Mouse (Mus musculus): ENCODE data around the gene Gm7168. TPM values are rescaled to one million over a fixed set of nuclear protein-coding genes. Genes with fewer than 3 reads are reported as not detected.
"Not testable (repeated sequence)": the region's sequence is repeated elsewhere in the genome, so short reads cannot be mapped to it uniquely, and the experiment has no call there.

Gm7168 gene
- total RNA-seq, 2 experiments from 2014 or later: not detected

DNA sequence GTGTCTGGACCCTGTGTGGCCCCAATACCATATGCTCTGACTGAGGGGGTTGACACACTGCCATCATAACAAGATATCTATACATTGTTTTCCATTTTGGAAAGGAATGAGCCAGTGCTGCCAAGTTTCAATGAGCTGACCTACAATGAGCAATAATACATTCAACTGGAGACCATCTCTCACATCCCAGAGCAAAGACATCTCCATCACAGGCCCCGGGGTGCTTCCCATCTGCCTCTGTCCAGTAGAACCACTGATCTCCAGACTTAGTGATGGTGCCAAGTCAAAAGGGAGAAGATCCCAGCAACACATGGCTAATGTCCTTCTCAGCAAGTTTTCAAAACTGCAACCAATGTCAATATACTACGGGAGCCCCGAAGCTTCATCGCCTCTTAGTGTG lies 10.4 kb upstream of the Gm7168 start:
- intact Hi-C loops (cut with DNase I): loop anchor here (5.0 kb wide), 1 partner anchor 85 kb away; no protein-coding TSS in a partner anchor
- no peak for DNase-seq
- H3K27ac ChIP-seq: peak overlapping the region; percentile 79
- no peak for TF ChIP-seq CTCF (IDR thresholded peaks at IDR 0.05)
- no peak overlapping the region for H3K4me3 ChIP-seq

GRCm38 (mm10) chr17:13938652-13939051 lies 9.5 kb upstream of the Gm7168 start:
- H3K27ac ChIP-seq: peak overlapping the region; percentile 79
- TF ChIP-seq CTCF (IDR thresholded peaks at IDR 0.05): no peak
- intact Hi-C loops (cut with DNase I): loop anchor here (5.0 kb wide), 1 partner anchor 86 kb away; no protein-coding TSS in a partner anchor
- no peak overlapping the region for H3K4me3 ChIP-seq
- DNase-seq: peak; percentile 51

DNA sequence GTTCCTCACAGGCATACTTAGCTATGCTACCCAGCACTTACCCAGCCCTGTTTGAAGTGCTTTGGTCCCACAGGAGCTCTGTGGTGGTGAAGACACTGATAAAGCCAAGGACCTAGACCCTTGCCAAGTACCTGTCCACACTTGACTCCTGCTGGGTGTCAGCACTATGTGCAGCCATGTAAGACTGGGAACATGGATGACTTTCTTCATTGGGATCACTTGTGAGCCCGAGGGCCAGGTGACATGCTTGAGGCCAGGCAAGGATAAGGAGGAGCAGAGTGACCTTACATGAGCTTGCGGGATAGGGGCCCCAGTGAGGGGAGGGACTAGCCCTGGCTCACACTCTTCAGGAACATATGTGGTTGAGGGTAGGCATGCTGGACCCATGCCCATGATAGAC lies 8.9 kb upstream of the Gm7168 start:
- H3K4me3 ChIP-seq, DNase-seq: not testable (repeated sequence)
- intact Hi-C loops (cut with DNase I): loop anchor here (5.0 kb wide), 1 partner anchor 87 kb away; no protein-coding TSS in a partner anchor
- H3K27ac ChIP-seq: peak overlapping the region; percentile 79

DNA sequence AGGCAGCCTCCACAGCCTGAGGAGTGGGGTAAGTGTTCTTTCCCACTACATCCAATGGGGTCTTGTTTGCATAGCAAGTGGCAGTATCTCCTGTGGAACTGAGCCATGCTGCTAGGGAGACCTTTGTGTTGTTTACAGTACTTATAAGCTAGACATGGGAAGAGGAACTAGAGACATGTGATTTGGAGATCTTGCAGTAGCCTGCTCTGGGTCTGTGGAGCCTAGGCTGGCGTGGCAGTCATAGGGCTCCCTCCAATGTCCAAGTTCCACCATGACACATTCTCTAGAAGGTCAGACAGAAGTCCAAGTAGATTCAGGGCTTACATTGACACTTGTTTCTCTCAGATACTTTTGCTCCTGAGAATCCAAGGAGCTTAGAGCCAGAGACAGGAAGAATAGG lies 7.7 kb upstream of the Gm7168 start:
- Histone ChIP-seq H3K4me3 (no peak overlapping the region), H3K27ac (peak overlapping the region; percentile 79)
- DNase-seq: no peak
- intact Hi-C loops (cut with DNase I): no loop called here
- peak; percentile 51 for TF ChIP-seq CTCF (IDR thresholded peaks at IDR 0.05)

- DNase-seq; H3K4me3 ChIP-seq; H3K27ac ChIP-seq; intact Hi-C loops (cut with DNase I): not testable (repeated sequence)
Observed at GRCm38 (mm10) chr17:13951570-13951969, 3.4 kb downstream of the Gm7168 start.

GRCm38 (mm10) chr17:13958129-13958528 lies 10.0 kb downstream of the Gm7168 start:
- intact Hi-C loops (cut with DNase I); DNase-seq; H3K27ac ChIP-seq; H3K4me3 ChIP-seq: not testable (repeated sequence)

- not testable (repeated sequence) for DNase-seq, H3K27ac ChIP-seq, H3K4me3 ChIP-seq
- intact Hi-C loops (cut with DNase I): loop anchor here (5.0 kb wide), 1 partner anchor 85 kb away; no protein-coding TSS in a partner anchor
Observed at GRCm38 (mm10) chr17:13962245-13962644, 14.1 kb downstream of the Gm7168 start.

DNA sequence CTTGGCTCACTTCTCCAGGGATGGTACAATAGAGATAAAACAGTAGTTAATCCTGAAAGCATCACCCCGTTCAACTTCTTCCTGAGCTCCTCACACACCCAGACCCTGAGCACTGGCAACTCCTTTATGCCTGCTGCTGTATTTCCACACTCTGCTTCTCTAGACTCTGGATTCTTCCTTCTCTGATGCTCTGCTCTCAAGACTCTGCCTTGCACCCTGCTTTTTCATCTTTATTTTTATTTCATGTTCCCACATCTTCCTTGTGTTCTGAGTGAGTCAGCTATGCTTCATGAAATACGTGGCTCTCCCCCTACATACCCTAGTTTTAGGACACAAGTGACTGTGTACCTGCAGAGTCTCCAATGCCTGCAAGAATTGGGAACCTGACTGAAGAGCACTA lies 16.9 kb downstream of the Gm7168 start:
- H3K27ac ChIP-seq; intact Hi-C loops (cut with DNase I); H3K4me3 ChIP-seq; DNase-seq: not testable (repeated sequence)

DNA sequence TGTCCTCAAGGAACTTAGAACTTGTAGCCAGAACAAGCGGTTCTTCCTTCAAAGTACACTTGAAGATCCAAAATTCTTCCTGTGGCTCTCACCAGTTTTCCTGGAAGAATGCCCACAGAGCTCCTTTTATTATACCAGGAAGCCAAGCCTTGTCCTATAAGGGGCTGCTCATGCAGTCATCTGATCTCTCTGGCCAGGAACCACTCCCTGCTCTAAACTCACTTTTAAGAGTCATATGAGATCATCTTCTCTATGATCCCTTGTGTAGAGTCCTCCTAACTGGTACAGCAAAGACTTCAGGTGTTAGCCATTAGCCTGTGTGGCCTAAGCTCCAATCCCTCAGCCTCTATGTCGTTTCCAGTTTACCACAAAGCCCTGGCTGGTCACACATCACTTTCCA lies 21.7 kb downstream of the Gm7168 start:
- H3K27ac ChIP-seq; H3K4me3 ChIP-seq; intact Hi-C loops (cut with DNase I); DNase-seq: not testable (repeated sequence)

- DNase-seq; intact Hi-C loops (cut with DNase I); H3K4me3 ChIP-seq; H3K27ac ChIP-seq: not testable (repeated sequence)
Observed at GRCm38 (mm10) chr17:13970796-13971195, 22.6 kb downstream of the Gm7168 start.

GRCm38 (mm10) chr17:13987690-13988089 lies 39.5 kb downstream of the Gm7168 start:
- DNase-seq: no peak
- intact Hi-C loops (cut with DNase I): no loop called here
- TF ChIP-seq CTCF (IDR thresholded peaks at IDR 0.05): no peak
- Histone ChIP-seq H3K27ac (no peak overlapping the region), H3K4me3 (no peak overlapping the region)

DNA sequence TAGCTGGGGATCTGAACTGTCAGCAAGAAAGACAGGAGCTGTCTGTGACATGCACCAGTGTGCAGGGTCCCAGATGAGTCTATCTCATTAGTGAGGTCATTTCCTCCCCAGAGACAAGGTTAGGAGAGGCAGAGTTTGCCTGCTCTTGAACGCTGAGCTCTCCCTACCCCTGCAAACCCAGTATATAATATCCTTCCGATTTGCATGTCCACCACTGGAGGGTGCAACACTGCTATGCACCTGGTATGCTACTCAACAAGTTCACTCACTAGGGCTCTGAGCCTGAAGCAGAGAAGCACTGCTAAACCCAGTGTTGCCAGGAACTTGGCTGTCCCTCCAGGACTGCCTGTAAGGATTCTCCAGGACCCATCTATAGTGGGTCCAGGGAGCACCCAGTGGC lies 45.3 kb downstream of the Gm7168 start:
- intact Hi-C loops (cut with DNase I); H3K27ac ChIP-seq; DNase-seq; H3K4me3 ChIP-seq: not testable (repeated sequence)

Other genes starting within 250 kb of the Gm7168 start
- gene Afdn, start 187.8 kb upstream of the Gm7168 start, total RNA-seq (2021): 10 to 100 TPM; 33.3 to 45.6 TPM
- gene Tcte2, start 186.5 kb upstream of the Gm7168 start, total RNA-seq (2021): 1 to 10 TPM; 1.7 TPM
- not detected for gene Gm7356, start 55.3 kb downstream of the Gm7168 start, total RNA-seq (2021)
- gene Gm7358, start 111.2 kb downstream of the Gm7168 start, total RNA-seq (2021): not detected